Mouse (Mus musculus) large intestine, adult 2 months (tissue): ENCODE data around the gene Ptpn14. TPM values are rescaled to one million over a fixed set of nuclear protein-coding genes. Genes with fewer than 3 reads are reported as not detected.
"Not testable (repeated sequence)": the region's sequence is repeated elsewhere in the genome, so short reads cannot be mapped to it uniquely, and the experiment has no call there.

Experiments
- DNase-seq: peaks from one replicate; pipeline ENCODE4 v3.0.0-alpha.2; 2012; ENCODE audit warnings: low read depth, low spot score
- WGBS: fragments of 180-500 bp; shearing (Covaris S2); methylation state at CpG from one replicate; pipeline ENCODE4 v1.1.7; 2018; 5-methylcytosine and 5-hydroxymethylcytosine counted together
- polyA plus RNA-seq: library from polyadenylated mRNA; depleted of rRNA; stranded (reverse); fragments of >200 nt; gene quantifications from 2 replicates; pipeline ENCODE4 v1.2.3, GENCODE M21; 2012; rRNA removed

The Ptpn14 gene
- polyA plus RNA-seq = 2.1 and 2.5 TPM in 2 replicates

DNA sequence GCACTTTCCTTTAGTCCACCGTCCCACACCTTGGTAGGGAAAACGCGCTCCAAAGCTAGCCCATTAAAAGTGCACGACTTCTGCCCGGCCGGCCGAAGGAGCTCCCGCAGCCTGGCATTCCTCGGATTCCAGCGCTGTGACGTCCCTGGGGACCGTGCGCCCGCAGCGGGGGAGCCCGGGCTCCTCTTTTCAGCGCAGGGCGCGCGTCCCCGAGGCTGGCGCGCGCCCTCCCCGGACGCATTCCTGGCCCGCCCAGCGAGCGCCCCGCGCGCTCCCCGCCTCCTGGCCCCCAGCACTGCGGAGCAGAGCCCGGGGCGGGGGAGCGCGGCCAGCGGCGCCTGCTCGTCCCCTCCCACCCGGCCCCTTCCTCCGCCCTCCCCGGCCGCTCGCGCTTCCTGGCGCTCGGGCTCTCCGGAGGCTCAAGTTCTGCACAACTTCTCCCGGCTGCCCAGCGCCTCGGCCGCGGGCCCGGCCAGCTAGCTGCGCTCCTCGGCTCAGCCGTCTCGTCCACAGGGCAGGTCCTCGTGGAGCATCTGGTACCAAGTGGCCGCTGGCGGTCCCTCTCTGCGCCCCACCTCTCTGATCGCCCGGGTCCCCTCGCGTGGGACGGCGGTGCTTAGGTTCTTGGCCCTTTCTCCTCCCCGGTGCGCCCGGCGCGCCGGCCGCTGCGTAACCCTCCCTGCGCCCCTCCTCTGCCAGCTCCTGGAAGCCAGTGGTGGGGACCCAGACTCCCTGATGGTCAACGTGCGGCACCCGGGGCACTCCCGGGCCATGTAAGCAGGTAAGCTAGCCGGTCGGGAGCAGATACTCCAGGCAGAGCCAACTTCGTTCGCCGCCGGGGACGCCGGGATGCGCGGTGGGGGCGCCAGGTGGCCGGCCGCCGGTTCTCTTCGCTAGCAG is at the start of gene Ptpn14:
Ptpn14 (plus strand) TSS at position 385 of the 900 bp plus-strand sequence.
- WGBS = under 1% methylated on average over 94 of the region's 98 CpGs

GRCm38 (mm10) chr1:189679555-189679954 is 48.5 kb upstream of the Ptpn14 start:
- DNase-seq = no peak
- WGBS = 90% methylated on average over 3 of the region's 3 CpGs

More for the DNA sequence above, at the start of gene Ptpn14:
- no peak for DNase-seq

GRCm38 (mm10) chr1:189684786-189685415 is 43.2 kb upstream of the Ptpn14 start:
- 92% methylated on average over 9 of the region's 9 CpGs for WGBS
- DNase-seq = no peak

DNA sequence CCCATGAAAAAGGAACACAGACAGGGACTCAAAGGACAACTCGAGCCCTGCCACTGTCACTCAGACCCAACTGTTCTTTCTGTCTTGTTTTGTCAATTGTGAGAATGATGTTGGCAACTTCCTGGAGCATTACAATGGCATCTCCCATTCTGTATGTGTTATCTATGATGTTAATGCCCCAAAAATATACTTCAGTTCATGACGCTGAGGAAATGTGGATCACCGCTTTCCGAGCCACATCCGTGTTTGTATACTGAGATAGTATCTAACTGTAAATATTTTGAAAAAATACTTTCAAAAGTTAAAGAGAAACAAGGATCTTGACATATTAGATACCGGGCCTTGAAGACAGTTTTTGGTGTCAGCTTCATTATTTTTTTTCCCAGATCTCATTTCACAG is 42.0 kb upstream of the Ptpn14 start:
- DNase-seq = no peak
- WGBS = 68% methylated on average over 6 of the region's 6 CpGs

DNA sequence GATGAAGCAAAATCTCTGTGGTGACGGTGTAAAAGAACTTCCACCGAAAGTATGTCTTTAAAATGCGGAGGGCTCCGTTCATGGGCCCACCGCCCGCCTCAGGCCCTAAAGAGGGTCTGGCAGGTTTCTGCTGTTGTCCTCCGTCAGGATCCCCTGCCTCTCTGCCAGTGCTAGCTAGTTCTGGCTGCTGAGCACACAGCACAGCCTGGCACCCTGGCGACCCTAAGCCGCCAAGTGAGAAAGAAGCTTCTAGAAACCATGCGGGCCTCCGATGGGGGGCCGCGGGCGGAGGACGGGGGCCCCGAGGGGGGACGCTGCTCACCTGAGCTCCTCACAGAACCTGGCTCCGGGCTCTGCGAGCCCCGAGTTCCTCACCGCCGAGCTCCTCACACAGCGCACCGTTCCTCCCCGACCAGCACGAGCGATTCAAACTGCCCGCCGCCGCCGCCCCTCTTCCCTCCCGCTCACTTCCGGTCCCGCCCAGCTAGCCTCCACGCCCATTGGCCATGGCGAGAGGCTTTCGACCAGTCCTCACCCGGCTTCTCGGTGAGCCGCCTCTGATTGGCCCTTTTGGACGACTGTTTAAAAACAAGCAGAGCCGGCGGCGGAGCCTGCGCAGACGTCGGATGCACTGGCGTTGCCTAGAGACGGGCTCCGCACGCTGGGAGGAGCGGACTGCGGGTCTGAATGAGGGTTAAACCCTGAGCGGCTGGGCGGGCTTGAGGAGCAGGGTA is 40.2 kb upstream of the Ptpn14 start, which contains the start of gene Cenpf:
Cenpf (minus strand) TSS at position 433 of the 734 bp plus-strand sequence.
- WGBS = under 1% methylated on average over 55 of the region's 55 CpGs
- peak; percentile 95 for DNase-seq

DNA sequence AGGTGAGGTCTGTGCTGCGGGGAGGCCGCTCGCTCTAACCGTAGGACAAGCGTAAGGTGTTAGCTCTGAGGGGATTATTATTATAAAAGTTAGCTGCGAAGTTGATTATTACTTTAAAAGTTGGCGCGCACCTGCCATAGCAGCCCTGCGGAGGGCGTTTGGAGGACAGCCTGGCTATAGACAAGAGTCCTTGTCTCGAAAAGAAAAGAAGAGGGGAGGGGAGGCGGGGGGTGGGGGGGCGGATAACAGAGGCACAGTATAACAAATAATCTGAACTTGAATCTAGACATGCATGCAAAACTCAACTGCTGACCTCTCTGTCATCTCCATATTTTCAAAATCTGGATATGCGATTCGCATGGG is 39.7 kb upstream of the Ptpn14 start:
- no peak for DNase-seq
- WGBS = 0% methylated on average over 15 of the region's 15 CpGs

DNA sequence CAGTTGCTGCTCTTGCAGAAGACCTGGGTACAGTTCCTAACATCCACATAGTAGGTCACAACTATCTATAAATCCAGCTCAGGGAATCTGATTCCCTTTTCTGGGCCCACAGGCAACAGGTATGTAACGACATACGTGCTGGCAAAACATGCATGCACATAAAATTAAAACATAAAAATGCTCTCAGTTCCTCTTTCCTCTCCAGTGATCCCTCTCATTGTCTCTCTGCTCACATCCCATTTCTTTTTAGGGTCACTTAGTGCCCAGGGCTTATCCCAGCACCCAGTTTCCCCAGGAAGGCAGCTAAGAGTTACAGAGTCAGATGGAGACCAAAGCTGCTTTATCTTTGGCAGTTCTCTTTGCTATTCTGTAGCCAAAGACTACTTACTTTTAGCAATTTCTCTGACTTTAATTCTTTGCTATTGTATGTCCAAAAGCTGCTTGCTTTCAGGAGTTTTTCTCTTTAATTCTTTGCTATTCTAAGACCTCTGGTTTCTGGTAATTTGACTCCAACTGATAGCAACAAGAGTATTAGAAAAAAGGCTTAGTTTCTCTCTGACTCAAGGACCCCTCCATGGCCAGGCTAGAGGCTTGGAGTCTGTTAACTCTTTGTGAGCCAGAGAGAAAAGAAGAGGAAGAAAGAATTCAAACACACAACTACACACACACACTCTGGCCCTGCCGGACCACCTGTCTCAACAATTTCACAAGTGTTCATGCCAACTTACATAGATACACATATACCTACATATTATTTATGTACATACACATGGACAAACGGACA is 38.8 kb upstream of the Ptpn14 start:
- DNase-seq = no peak
- 26% methylated on average over 4 of the region's 4 CpGs for WGBS

DNA sequence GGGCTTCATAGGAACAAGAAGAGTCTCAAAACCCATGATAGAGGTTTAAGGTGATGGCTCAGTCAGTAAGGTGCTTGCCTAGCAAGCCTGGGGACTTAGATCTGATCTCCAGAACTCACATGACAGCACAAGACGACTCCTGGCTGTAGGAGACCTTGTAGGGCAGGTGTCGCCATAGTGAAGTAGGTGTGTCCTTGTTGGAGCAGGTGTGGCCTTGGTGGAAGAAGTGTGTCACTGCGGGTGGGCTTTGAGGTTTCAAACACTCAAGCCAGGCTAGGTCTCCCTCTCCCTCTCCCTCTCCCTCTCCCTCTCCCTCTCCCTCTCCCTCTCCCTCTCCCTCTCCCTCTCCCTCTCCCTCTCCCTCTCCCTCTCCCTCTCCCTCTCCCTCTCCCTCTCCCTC is 35.6 kb upstream of the Ptpn14 start:
- DNase-seq = not testable (repeated sequence)
- 19% methylated on average over 3 of the region's 3 CpGs for WGBS

GRCm38 (mm10) chr1:189694391-189694790 is 33.7 kb upstream of the Ptpn14 start:
- DNase-seq = no peak
- WGBS = 90% methylated on average over 2 of the region's 2 CpGs

GRCm38 (mm10) chr1:189695321-189695720 is 32.7 kb upstream of the Ptpn14 start:
- DNase-seq = no peak

DNA sequence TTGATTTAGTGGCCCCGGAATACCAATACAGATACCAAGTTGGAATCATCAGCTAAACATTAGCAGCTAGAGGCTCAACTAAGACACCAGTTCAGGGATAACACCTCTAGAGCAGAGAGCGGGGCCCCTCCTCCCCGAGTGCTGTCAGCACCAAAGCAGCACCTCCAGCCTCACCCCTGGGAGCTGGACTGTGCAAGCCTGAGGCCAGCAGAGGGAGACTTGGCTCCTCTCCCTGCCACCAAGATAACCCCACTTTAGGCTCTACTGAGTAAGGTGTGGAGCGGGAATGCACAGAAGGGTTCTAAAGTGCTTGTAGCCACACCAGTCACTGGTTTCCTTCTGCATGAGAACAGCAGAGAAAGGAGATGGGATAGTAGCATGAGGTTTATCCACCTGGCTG is 29.7 kb upstream of the Ptpn14 start:
- no peak for DNase-seq

DNA sequence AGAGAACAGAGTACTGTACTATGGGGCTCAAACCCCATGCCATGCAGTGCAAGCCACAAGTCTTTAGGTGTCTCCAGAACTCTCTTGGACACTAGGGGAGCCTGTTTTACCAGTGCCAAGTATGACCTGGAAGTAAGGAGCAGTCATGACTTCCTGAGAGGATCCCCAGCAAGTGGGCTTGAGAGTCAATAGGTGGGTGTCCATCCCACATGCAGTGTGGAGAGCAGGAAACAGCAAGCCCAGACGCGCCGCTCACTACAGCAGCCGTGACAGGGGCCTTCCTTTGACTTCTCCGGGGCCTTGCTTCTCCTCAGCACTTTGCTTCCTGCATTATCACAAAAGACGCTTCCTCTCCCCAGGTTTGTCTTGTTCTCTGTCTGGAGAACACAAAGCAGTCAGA is 27.9 kb upstream of the Ptpn14 start:
- no peak for DNase-seq
- 77% methylated on average over 6 of the region's 6 CpGs for WGBS

More for the DNA sequence above, 29.7 kb upstream of the Ptpn14 start:
- WGBS = 73% methylated on average over 4 of the region's 4 CpGs

DNA sequence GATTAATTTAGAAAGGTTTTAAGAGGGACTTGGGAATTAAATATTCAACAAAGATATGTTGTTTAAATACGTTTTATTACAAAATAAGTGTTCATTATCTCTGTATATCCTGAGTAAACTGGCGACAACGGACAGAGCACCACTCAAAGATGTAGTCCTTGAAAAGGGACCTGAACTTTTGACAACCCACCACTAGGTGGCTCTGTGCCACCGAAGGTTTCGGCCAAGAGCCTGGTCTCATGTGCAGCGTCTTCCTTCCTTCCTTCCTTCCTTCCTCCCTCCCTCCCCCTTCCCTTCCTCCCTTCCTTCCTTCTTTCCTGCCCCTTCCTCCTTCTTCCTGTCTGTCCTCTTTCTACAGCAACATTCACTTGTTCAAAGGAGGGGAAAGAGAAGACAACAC is 27.1 kb upstream of the Ptpn14 start:
- no peak for DNase-seq
- WGBS = under 1% methylated on average over 6 of the region's 6 CpGs

DNA sequence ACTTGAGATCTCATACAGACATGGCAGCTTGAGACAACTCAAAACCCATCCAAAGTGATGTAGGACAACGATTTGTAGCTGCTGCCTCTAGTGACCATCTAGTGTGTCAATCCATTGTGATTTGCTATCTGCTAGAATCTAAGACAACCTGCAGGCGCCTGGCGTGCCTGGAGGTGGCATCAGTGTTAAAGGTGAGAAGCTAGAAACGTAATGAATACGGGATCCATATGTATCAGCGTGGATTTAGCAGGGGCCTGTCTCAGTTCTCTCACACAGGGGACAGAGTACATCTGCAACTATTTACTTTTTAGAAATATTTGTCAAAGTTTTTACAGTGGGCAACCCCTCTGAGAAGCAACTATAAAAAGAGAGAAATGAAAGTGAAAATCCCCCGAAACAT is 24.9 kb upstream of the Ptpn14 start:
- WGBS = 33% methylated on average over 7 of the region's 7 CpGs
- DNase-seq = no peak

GRCm38 (mm10) chr1:189703591-189703990 is 24.5 kb upstream of the Ptpn14 start:
- WGBS = 72% methylated on average over 7 of the region's 7 CpGs
- DNase-seq = no peak

- no peak for DNase-seq
- WGBS = 68% methylated on average over 12 of the region's 12 CpGs
These were observed 21.9 kb upstream of the Ptpn14 start for GRCm38 (mm10) chr1:189706040-189706645.

DNA sequence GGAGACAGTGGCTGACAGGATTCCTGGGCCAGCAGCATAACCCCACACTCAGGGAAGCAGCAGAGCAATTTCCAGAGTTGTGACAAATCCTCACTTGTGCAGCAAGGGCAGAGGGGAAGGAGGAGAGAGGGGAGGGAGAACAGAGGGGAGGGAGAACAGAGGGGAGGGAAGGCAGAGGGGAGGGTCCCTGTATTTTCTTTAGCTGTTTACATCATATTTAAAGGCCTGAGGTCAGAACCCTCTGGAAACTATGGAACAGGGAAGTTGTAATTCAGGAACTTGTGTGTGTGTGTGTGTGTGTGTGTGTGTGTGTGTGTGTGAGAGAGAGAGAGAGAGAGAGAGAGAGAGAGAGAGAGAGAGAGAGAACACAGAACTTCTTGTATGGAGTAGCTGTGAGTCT is 21.1 kb upstream of the Ptpn14 start:
- DNase-seq = no peak

- no peak for DNase-seq
- WGBS = 51% methylated on average over 5 of the region's 5 CpGs
These were observed 20.6 kb upstream of the Ptpn14 start for GRCm38 (mm10) chr1:189707419-189707818.

GRCm38 (mm10) chr1:189709001-189709400 is 19.1 kb upstream of the Ptpn14 start:
- 66% methylated on average over 8 of the region's 8 CpGs for WGBS
- DNase-seq = no peak
